Mouse (Mus musculus): ENCODE data around the gene Banp.
A peak's percentile ranks its signal among the peaks of the same experiment; 100 is the strongest.

Gene Banp

GRCm38 (mm10) chr8:121949941-121950748 is 595 bp downstream of the Banp start:
- peak; percentile 97 for DNase-seq (ENCODE audit: extremely low read depth, insufficient read length, low spot score)

- peak; percentile 45 for DNase-seq (ENCODE audit: extremely low read depth, insufficient read length, low spot score)
Observed at GRCm38 (mm10) chr8:121950749-121951655, 1.5 kb downstream of the Banp start.

DNA sequence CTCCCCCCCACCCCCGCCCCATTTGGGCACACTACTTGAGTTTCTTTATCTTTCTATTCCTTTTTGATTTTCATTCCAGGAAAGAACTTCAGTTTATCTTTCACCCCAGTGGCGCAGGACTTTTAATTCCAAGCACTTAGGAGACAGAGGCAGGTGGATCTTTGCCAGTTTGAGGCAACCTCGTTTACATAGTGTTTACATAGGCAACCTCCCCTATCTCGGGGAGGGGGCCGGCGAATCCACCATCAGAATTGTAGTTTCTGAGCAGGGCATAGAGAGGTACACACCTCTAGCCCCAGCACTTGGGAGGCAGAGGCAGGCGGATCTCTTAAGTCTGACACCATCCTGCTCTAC is 2.1 kb downstream of the Banp start:
- no peak for DNase-seq (ENCODE audit: extremely low read depth, insufficient read length, low spot score)

DNA sequence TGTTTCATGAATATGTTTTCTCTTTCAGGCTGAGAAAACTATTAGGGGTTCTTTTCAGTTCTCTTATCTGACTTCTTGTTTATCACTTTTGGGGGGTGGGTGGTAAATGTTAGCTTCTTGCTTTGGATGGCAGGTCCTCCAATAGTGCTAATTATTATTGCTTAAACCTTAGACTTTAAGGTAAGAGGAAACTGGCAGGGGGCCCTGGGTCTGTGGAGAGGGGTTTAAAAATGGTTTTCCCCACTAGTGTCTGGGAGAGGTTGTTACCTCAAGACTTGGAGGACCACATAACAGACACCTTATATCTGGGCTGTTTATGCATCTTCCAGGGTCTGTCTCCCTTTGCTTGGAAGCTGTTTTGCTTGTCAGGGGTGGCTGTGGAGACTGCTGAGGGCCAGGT is 2.6 kb downstream of the Banp start:
- DNase-seq (ENCODE audit: extremely low read depth, insufficient read length, low spot score): no peak

DNA sequence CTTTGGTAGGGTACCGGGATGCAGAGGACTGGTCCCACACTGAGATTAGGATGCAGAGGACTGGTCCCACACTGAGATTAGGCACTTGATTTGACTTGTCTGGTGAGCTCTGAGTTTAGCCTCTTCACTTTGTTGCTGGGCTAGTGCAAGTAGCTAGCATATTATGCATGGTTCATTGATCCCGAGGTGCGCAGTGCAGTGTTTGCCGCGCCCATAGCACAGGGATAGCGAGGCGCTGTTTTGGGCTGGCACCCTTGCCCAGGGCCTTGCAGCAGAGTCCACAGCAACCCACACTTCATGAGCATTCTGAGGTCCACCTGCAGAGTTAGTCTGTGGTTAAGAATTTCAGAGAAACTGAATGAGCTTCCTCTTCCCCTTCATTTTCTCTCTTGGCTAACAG is 3.2 kb downstream of the Banp start:
- DNase-seq (ENCODE audit: extremely low read depth, insufficient read length, low spot score): no peak

DNA sequence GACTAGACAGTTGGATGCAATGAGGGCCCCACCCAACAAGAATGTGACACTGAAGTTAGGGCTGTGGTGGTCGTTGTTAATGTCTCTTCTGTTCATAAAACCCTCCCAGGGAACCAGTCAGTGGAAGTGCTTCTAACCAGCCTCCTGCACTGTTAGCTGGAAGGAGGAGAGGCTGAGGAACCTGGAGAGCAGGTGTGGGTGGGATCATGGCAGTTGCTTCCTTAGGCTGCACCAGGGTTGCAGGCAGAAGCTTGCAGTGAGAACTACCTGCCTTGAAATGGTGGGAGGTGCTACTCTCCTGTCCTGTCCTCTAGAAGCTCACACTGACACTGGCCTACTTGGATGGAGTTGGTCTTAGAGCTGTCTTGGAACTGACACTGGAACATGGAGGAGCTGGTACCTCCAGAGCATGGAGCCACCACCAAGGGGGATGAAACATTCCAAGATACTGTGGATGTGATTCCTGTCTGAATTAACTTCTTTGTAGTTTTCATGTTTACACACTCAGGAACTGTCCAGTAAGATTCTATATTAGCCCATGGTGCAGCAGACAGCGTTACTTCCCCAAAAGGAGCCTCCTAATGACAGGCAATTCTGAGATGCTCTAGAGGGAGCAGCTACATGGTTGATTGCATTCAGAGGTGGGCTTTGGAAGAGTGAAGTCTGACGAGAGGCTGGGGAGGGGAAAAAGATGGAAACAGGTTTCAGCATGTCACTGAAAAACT is 4.4 kb downstream of the Banp start:
- DNase-seq (ENCODE audit: extremely low read depth, insufficient read length, low spot score): no peak

GRCm38 (mm10) chr8:121954981-121955555 is 5.5 kb downstream of the Banp start:
- no peak for DNase-seq (ENCODE audit: extremely low read depth, insufficient read length, low spot score)

DNA sequence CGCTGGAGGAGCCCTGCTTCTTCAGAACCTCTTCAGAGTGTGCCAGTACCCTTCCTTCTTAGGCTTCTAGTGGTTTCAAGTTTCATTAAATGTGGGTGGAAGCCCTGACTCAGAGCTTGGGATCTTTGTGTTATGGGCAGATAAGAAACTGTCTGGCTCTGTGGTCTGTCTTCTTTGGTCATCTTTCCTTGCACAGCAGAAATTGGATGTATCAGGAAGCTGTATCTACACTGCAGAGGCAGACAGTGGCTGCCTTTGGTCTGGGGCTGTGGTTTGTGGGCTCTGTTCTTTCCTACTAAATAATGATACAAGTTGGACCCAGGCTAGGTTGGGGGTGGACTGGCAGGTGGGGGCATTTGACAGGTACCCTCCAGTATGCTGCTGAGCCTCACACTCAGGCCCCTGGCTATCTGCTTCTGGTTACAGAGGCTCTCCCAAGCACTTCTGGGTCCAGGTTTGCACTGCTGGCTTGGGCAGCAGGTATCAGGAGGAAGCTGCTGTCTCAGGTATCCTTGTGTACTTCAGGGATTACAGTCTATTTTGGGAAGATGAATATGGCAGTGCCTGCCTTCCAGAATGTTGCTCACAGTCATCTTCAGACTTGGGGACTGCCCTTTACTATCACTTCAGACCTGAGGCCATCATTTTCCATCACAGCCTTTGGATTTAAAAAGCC is 6.4 kb downstream of the Banp start:
- no peak for DNase-seq (ENCODE audit: extremely low read depth, insufficient read length, low spot score)

- DNase-seq (ENCODE audit: extremely low read depth, insufficient read length, low spot score): no peak
Observed at GRCm38 (mm10) chr8:121958395-121958794, 8.8 kb downstream of the Banp start.

- DNase-seq (ENCODE audit: extremely low read depth, insufficient read length, low spot score): no peak
Observed at GRCm38 (mm10) chr8:121962892-121963291, 13.3 kb downstream of the Banp start.

DNA sequence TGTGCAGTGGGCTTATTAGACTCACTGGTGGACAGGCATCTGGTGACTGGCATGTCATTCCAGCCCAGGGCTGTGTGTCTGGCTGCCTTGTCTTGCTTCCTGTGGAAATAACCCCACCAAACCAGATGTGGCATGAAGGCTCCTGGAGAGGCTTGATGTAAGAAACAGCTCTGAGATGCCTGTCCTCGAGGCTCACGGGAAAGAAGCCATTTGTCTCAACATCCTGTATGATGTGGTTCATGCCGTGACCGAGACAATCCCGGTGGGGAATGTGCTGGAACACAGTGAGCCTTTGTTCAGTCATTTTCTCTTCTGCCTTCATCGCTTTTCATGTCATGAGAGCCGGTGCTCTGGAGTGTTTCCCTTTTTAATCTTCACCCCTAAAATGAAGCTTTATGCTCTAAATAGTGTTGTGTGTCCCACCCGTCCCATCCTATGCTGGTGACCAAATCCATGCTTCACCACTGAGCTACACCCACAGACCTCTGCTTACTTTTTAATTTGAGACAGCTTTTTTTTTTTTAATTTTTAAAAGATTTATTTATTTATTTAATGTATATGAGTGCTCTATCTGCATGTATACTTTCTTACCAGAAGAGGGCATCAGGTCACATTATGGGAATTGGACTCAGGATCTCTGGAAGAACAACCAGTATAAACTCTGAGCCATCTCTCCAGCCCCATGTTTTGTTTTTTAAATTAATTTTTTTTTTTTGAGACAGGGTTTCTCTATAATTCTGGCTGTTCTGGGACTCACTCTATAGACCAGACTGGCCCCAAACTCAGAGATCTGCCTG is 15.4 kb downstream of the Banp start:
- DNase-seq (ENCODE audit: extremely low read depth, insufficient read length, low spot score): no peak

DNA sequence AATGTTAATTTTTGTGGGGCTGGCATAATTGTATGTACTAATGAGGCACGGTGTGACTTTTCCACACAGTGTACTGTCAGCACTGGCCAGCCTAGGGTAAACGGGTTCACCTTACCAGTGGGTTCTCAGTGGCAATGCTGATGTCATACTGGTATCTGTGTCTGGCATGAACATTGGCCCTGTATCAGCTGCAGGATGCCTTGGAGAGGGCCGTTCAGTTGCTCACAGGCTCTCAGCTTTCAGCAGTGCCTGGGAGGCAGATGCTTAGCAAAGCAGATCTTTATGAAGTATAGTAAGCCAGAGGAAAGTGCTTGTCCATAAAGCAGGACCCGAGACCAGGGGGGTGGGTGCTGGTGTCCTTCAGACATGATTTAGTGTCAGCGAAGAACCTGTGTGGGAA is 16.6 kb downstream of the Banp start:
- DNase-seq (ENCODE audit: extremely low read depth, insufficient read length, low spot score): no peak

GRCm38 (mm10) chr8:121966714-121967448 is 17.3 kb downstream of the Banp start:
- DNase-seq (ENCODE audit: extremely low read depth, insufficient read length, low spot score): no peak

DNA sequence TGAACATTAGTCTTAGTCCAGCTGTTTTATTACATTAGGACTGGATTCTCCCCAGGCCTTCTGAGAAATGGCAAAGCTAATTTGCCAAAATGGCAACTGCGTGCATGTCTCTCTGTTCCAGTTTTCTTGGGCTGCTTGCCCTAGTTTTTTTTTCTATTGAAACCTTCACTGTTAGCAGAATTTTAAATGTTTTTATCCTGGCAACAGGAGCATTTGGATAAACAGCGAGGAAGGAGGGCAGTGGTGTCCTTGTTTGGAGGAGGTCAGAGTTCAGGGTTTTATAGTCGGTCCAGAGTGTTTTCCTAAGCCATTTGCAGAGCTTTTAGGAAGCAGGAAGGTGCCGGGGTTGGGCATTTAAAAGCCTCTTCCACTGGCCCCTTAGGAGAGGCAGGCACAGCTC is 18.4 kb downstream of the Banp start:
- DNase-seq (ENCODE audit: extremely low read depth, insufficient read length, low spot score): no peak

DNA sequence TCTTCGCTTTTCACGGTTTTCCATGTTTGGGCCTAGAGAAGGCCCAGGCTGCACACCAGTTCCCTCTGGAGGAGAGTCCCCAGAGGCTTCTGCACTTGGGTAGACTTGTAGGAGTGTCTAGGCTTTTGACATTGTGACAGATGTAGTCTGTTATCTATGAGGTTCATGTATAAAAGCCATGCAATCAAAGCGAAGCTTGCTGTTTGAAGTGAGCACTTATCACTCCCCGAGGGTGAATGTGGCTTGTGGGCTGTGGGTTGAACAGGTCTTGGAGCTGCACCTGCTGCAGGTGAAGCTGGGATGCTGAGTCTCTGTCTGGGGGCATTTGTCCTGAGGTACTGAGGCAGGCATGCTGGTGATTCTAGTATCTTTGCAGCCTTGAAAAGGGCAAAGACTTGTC is 19.0 kb downstream of the Banp start:
- no peak for DNase-seq (ENCODE audit: extremely low read depth, insufficient read length, low spot score)

DNA sequence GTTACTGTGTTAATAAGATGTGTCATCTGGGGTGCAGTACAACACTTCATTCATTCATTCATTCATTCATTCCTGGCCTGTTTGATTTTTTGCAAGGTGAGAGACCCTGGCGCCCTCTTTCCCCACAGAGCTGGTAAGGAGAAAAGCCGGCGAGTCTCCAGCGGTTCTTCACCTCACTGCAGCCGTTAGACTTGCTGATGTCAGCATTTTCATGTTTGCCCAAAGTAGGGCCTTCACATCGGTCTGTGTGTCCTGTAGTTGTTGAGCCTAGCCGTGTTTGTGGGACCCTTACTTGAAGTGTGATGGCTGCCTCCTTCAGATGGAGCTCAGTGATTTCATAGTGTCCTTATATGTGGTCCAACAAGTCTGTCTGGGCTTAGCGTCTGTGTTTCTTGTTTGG is 20.7 kb downstream of the Banp start:
- DNase-seq (ENCODE audit: extremely low read depth, insufficient read length, low spot score): no peak

- no peak for DNase-seq (ENCODE audit: extremely low read depth, insufficient read length, low spot score)
Observed at GRCm38 (mm10) chr8:121971488-121972058, 22.0 kb downstream of the Banp start.

DNA sequence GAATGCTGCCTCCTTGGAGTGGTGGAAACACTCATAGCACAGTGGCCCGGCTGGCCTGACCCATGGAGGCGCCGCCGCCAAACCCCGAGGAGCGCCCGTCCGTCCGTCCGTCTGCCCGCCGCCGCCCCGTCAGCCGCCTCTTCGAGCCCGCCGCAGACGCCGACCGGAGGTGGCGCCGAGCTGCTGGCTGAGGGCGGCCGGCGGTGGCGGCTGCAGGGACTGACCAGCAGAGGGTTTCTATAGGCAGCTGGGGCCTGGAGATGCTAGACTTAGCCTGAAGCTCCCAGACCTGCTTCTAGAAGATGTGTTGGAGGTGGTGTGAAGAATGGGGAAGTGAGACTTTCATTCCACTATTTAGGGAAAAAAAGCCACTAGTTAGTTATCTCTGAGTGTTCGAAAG is 24.4 kb downstream of the Banp start:
- DNase-seq (ENCODE audit: extremely low read depth, insufficient read length, low spot score): no peak
